Mouse (Mus musculus): ENCODE data around the gene Zfp773. TPM values are rescaled to one million over a fixed set of nuclear protein-coding genes. Genes with fewer than 3 reads are reported as not detected.

Gene Zfp773
- 8.6 TPM for polyA plus RNA-seq (2015; fragmentation: Illumina TruSeq; extraction: RNeasy Lipid Tissue Mini Kit (QIAGEN cat#74804); ENCODE audit: insufficient read depth, low replicate concordance)

GRCm38 (mm10) chr7:7136379-7136866, at the start of gene Zfp773:
Zfp773 (minus strand) TSS chr7:7136755.

DNA sequence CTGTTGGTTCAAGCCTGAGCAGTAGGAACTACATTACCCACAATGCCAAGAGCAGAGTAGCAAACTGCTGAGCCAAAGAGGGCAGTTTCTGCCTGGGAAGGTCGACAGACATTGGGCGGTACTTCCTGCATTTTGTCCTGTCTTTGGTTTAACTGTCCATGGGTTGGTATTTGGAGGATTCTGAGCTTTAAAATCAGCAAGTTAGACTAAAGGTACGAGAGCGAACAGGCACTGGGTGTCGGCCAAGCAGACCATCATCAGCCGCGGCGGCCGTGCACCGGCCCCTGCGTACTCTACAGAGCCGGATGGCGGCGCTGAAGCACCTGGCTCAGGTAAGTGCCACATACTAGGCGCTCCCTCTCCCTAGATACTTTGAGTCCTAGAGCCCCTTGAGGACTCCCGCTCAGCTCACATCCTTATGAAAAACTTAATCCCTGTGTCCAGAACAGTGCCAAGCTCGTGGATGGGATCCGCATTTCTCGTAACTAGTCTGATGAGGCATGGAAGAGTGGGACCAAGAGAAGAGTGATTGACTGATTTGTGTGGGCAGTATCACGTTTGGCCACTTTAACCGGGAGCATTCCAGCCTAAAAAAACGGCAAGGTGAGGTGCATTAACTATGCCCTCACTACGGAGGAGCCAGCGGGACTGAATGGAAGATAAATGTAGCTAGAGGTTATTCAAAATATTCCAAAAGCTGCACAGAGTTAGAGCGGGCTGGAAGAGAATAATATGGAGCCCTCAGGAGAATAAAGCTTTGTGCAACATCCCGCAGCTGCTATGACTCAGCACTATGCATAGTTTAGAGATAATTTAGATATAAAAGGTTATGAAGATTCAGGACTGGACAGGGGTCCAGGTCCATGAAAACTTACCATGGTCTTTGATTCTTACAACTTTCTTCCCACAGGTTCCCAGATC, 34.9 kb upstream of the Zfp773 start, which contains the start of gene Zfp418:
Gene Zfp418, plus strand, starts transcription at position 104 of the 921 bp plus-strand sequence.

GRCm38 (mm10) chr7:7120921-7121601, 15.5 kb downstream of the Zfp773 start, which contains the start of gene Zfp954:
Zfp954 (minus strand) TSS chr7:7121488.

Other genes with a start within 250 kb of the Zfp773 start
- not detected for gene Aurkc, start 141.5 kb downstream of the Zfp773 start, polyA plus RNA-seq (2015; fragmentation: Illumina TruSeq; extraction: RNeasy Lipid Tissue Mini Kit (QIAGEN cat#74804); ENCODE audit: insufficient read depth, low replicate concordance)
- 19.8 TPM for gene Zfp954, start 15.3 kb downstream of the Zfp773 start, polyA plus RNA-seq (2015; fragmentation: Illumina TruSeq; extraction: RNeasy Lipid Tissue Mini Kit (QIAGEN cat#74804); ENCODE audit: insufficient read depth, low replicate concordance)
- gene Zfp418, start 34.6 kb upstream of the Zfp773 start, polyA plus RNA-seq (2015; fragmentation: Illumina TruSeq; extraction: RNeasy Lipid Tissue Mini Kit (QIAGEN cat#74804); ENCODE audit: insufficient read depth, low replicate concordance), result 4.3 TPM
- 4.8 TPM for gene Zfp772, start 73.2 kb upstream of the Zfp773 start, polyA plus RNA-seq (2015; fragmentation: Illumina TruSeq; extraction: RNeasy Lipid Tissue Mini Kit (QIAGEN cat#74804); ENCODE audit: insufficient read depth, low replicate concordance)
- 1.2 TPM for gene Vmn2r29, start 110.6 kb upstream of the Zfp773 start, polyA plus RNA-seq (2015; fragmentation: Illumina TruSeq; extraction: RNeasy Lipid Tissue Mini Kit (QIAGEN cat#74804); ENCODE audit: insufficient read depth, low replicate concordance)
- gene Gm45844, start 141.5 kb upstream of the Zfp773 start, polyA plus RNA-seq (2015; fragmentation: Illumina TruSeq; extraction: RNeasy Lipid Tissue Mini Kit (QIAGEN cat#74804); ENCODE audit: insufficient read depth, low replicate concordance), result 2.4 TPM
- gene Clcn4, start 164.1 kb upstream of the Zfp773 start, polyA plus RNA-seq (2015; fragmentation: Illumina TruSeq; extraction: RNeasy Lipid Tissue Mini Kit (QIAGEN cat#74804); ENCODE audit: insufficient read depth, low replicate concordance), result 56.7 TPM
- not detected for gene Vmn2r30, start 200.9 kb upstream of the Zfp773 start, polyA plus RNA-seq (2015; fragmentation: Illumina TruSeq; extraction: RNeasy Lipid Tissue Mini Kit (QIAGEN cat#74804); ENCODE audit: insufficient read depth, low replicate concordance)
- not detected for gene Gm45783, start 237.8 kb upstream of the Zfp773 start, polyA plus RNA-seq (2015; fragmentation: Illumina TruSeq; extraction: RNeasy Lipid Tissue Mini Kit (QIAGEN cat#74804); ENCODE audit: insufficient read depth, low replicate concordance)

Data from spleen, adult 10 weeks (tissue).